Mouse (Mus musculus): ENCODE data around the gene Noto. TPM values are rescaled to one million over a fixed set of nuclear protein-coding genes. Genes with fewer than 3 reads are reported as not detected.
A peak's percentile ranks its signal among the peaks of the same experiment; 100 is the strongest.

Gene Noto
- total and polyA plus RNA-seq, 3 experiments: not detected

DNA sequence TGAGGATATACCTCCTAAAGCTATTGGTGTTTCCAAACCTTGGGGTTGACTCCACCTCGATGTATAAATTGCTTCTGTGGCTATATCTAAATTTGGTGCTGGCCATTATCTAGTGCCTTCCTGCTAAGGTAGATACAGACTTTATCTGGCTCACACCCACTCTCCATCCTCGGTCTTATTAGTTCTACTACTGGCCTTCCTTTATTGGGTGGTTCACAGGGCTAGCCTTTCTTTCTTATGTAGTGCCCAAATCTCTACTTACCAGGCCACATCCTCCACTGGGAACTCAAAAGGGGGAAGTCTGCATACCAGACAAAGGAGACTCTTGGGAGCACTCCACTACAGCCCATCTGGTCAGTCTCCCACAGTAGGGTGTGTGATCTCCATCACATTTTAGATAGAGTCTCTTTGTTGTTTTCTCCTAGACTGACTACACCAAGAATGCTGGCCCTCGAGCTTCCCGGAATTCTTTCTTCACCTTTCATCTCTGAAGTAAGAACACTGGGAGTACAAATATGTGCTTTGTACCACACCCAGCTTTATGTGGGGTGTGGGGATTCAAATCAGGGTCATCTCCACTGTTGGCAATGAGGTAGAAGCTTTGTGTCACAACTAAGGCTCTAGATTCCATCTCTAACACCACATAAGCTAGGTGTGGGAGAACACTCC is 46.5 kb upstream of the Noto start (continued):
- TF ChIP-seq EP300 (IDR thresholded peaks at IDR 0.05; ENCODE audit: low read depth in 1 of 2, low read length in 2 of 2) (peak; percentile 68 to 78; a peak in 3 of 4 replicates), MAZ (IDR thresholded peaks at IDR 0.05; ENCODE audit: low read depth, low read length) (no peak), POLR2AphosphoS5 (IDR thresholded peaks at IDR 0.05; ENCODE audit: borderline replicate concordance, low read depth, low read length) (no peak), RCOR1 (IDR thresholded peaks at IDR 0.05; ENCODE audit: low read depth, low read length) (no peak), NELFE (IDR thresholded peaks at IDR 0.05; ENCODE audit: low read depth, low read length) (no peak), ZNF384 (IDR thresholded peaks at IDR 0.05; ENCODE audit: low read depth, low read length) (no peak), POLR2AphosphoS2 (IDR thresholded peaks at IDR 0.05; ENCODE audit: low read length) (no peak)

DNA sequence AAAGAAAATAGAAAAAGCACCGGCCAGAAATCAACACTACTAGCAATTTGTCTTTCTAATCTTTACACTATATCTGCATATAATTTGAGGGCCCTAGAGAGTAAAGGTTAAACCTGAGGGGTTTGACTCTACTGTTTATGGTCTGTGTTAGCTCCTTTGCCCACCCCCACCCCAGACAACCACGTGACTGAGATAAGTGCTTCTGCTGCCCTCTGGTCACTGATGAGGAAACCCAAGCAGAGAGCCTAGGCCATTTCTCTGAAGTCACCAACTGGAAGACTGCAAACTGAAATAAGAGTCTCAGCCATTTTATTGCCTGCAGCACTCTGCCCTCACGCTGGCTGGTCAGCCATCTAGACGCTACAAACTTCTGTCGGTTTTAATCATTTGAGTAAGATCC is 45.8 kb upstream of the Noto start:
- Histone ChIP-seq H3K79me2 (ENCODE audit: control insufficient read depth, insufficient read depth, low read length, poor library complexity) (no peaks in the 10 kb centered on the region; the same call in 1 of the 2 replicates), H3K4me1 (ENCODE audit: control insufficient read depth in 1 of 2, insufficient read depth in 2 of 2, low read length in 2 of 2) (peaks cover 11 to 45% of the 10 kb centered on the region in 2 experiments)
- TF ChIP-seq USF2 (IDR thresholded peaks at IDR 0.05; ENCODE audit: borderline replicate concordance in 1 of 2, insufficient read depth in 1 of 2, low read depth in 1 of 2, low read length in 2 of 2) (peak in 1 of 2 experiments; percentile 25; a peak in 1 of 4 replicates), HCFC1 (IDR thresholded peaks at IDR 0.05; ENCODE audit: low read depth, low read length) (no peak), USF1 (IDR thresholded peaks at IDR 0.05; ENCODE audit: low read depth, low read length) (peak; percentile 78)

DNA sequence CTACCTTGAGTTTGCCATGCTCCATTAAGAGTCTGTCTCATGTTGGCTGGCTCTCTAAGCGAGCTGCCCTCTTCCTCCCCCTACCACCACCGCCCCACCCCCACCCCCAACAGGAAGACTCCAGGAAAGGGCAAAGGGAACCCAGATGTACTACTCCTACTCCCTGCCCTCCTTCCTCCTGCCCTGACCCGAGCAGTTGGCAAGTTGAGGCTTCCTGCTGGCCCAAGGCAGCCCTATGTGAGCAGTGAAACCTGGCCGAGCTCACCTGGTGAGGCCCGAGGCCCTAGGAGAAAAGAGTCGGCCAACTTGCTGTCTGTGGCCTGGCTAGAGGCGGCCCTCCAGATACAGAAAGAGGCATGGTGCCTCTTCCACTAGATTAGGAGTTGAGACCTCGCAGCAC is 45.1 kb upstream of the Noto start:
- DNase-seq (ENCODE audit: low read depth, low spot score): no peak
- Histone ChIP-seq H3K9ac (ENCODE audit: control insufficient read depth, low read depth, low read length, poor library complexity, severe bottlenecking) (no peak overlapping the region), H3K79me2 (ENCODE audit: control insufficient read depth, insufficient read depth, low read length, poor library complexity) (no peaks in the 10 kb centered on the region; the same call in 1 of the 2 replicates), H3K4me1 (ENCODE audit: control insufficient read depth in 1 of 2, insufficient read depth in 2 of 2, low read length in 2 of 2) (peaks cover 11 to 41% of the 10 kb centered on the region in 2 experiments), H3K27me3 (ENCODE audit: control insufficient read depth in 1 of 2, insufficient read depth in 2 of 2, low read length in 2 of 2) (no peaks in the 10 kb centered on the region), H3K9me3 (replicated peaks; ENCODE audit: insufficient read depth, low read length) (no peaks in the 10 kb centered on the region), H3K27ac (ENCODE audit: control insufficient read depth, low read depth, low read length) (no peak overlapping the region), H3K36me3 (ENCODE audit: control insufficient read depth in 1 of 2, insufficient read depth in 2 of 2, low read length in 2 of 2) (peaks cover 0 to 26% of the 10 kb centered on the region in 2 experiments; a peak in 2 of 4 replicates), H3K4me3 (ENCODE audit: control insufficient read depth in 1 of 2, insufficient read depth in 1 of 2, low read depth in 2 of 2, low read length in 2 of 2) (no peak overlapping the region)
- no peak for TF ChIP-seq ZMIZ1 (IDR thresholded peaks at IDR 0.05; ENCODE audit: low read depth, low read length)
- no peak for TF ChIP-seq UBTF (IDR thresholded peaks at IDR 0.05; ENCODE audit: borderline replicate concordance, insufficient read depth, low read depth, low read length)
- no peak for TF ChIP-seq E2F4 (IDR thresholded peaks at IDR 0.05; ENCODE audit: borderline replicate concordance, low read depth, low read length)

More for the DNA sequence above, 45.8 kb upstream of the Noto start:
- DNase-seq (ENCODE audit: low read depth, low spot score): no peak
- peaks cover 0 to 26% of the 10 kb centered on the region in 2 experiments; a peak in 2 of 4 replicates for H3K36me3 ChIP-seq (ENCODE audit: control insufficient read depth in 1 of 2, insufficient read depth in 2 of 2, low read length in 2 of 2)
- H3K27me3 ChIP-seq (ENCODE audit: control insufficient read depth in 1 of 2, insufficient read depth in 2 of 2, low read length in 2 of 2): no peaks in the 10 kb centered on the region
- peak overlapping the region; percentile 21; the same call in 1 of the 2 replicates for H3K27ac ChIP-seq (ENCODE audit: control insufficient read depth, low read depth, low read length)
- H3K9me3 ChIP-seq (replicated peaks; ENCODE audit: insufficient read depth, low read length): no peaks in the 10 kb centered on the region
- peak overlapping the region; percentile 16 to 30; a peak in 3 of 4 replicates for H3K4me3 ChIP-seq (ENCODE audit: control insufficient read depth in 1 of 2, insufficient read depth in 1 of 2, low read depth in 2 of 2, low read length in 2 of 2)
- peak overlapping the region; percentile 32 for H3K9ac ChIP-seq (ENCODE audit: control insufficient read depth, low read depth, low read length, poor library complexity, severe bottlenecking)
